Mouse (Mus musculus) embryonic facial prominence, embryonic 10.5 days (tissue): Measurements from ENCODE around the gene Elobl. TPM values are rescaled to one million over a fixed set of nuclear protein-coding genes. Genes with fewer than 3 reads are reported as not detected.
A peak's percentile ranks its signal among the peaks of the same experiment; 100 is the strongest.
"Not testable (repeated sequence)": the region's sequence is repeated elsewhere in the genome, so short reads cannot be mapped to it uniquely, and the experiment has no call there.

Experiments used
- DNase-seq: peaks from one replicate; pipeline ENCODE4 v3.0.0-alpha.2; 2017; ENCODE audit warnings: low spot score
- H3K27ac ChIP-seq: fragments of 300-500 bp; sonication (generic); replicated peaks from 2 replicates; pipeline ENCODE4 v1.5.1; 2016; ENCODE audit warnings: mild to moderate bottlenecking
- H3K27me3 ChIP-seq: fragments of 300-500 bp; sonication (generic); replicated peaks from 2 replicates; pipeline ENCODE4 v1.6.1; 2016; ENCODE audit warnings: low read depth, mild to moderate bottlenecking; ENCODE audit not compliant: poor library complexity, severe bottlenecking
- H3K36me3 ChIP-seq: fragments of 300-500 bp; sonication (generic); replicated peaks from 2 replicates; pipeline ENCODE4 v1.6.1; 2016; ENCODE audit warnings: mild to moderate bottlenecking, moderate library complexity
- H3K4me1 ChIP-seq: fragments of 300-500 bp; sonication (generic); 2 replicates; pipeline ENCODE4 v1.6.1; 2016
- H3K4me3 ChIP-seq: fragments of 300-500 bp; sonication (generic); 2 replicates; pipeline ENCODE4 v1.5.1; 2016; ENCODE audit warnings: mild to moderate bottlenecking, moderate library complexity
- H3K9me3 ChIP-seq: fragments of 300-500 bp; sonication (generic); 2 replicates; pipeline ENCODE4 v1.6.1; 2016; ENCODE audit warnings: mild to moderate bottlenecking
- WGBS: fragments of 180-500 bp; shearing (Covaris S2); methylation state at CpG from one replicate; pipeline ENCODE4 v1.1.7; 2016; 5-methylcytosine and 5-hydroxymethylcytosine counted together
- polyA plus RNA-seq: library from polyadenylated mRNA; unstranded; fragments of >200 nt; fragmentation: Nextera tagmentation; extraction: Ambion mirVana; gene quantifications from 2 replicates; pipeline ENCODE4 v1.2.1, GENCODE M21; 2016

Gene Elobl
- polyA plus RNA-seq, 1 experiment from 2014 or later: not detected

DNA sequence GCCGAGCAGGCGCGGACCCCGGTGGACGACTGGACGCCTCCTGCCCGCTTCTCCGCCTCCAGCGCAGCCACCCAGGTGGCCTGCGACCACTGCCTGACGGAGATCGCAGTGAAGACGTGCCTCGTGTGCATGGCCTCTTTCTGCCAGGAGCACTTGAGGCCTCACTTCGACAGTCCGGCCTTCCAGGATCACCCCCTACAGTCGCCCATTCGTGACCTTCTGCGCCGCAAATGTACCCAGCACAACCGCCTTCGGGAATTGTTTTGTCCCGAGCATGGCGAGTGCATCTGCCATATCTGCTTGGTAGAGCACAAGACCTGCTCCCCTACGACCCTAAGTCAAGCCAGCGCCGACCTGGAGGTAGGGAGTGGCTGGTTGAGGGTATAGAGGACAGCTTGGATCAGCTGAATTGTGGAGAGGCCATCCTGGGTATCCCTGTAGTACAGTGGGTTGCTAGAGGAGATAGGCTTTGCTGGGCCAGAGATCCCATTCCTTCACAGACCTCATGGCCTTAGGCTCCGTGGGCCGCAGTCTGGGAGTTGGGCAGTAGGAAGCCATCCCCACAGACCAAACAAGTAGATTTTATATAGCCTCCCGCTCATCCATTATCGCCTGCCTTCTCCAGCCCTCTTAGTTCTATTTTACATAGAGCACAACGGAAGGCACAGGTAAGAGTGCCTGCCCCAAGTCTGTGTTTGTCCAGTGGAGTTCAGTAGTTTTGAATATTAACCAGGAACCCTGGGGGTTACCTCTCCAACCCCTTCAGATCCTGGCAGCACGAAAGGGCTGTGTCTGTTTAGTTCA lies 33.2 kb upstream of the Elobl start:
- H3K27ac ChIP-seq: no peak overlapping the region; the same call in 1 of the 2 replicates
- no peak for DNase-seq
- H3K36me3 ChIP-seq: no peaks in the 10 kb centered on the region
- peaks cover 28% of the 10 kb centered on the region for H3K4me1 ChIP-seq
- H3K4me3 ChIP-seq: peak overlapping the region; percentile 58
- H3K27me3 ChIP-seq: peaks cover 39% of the 10 kb centered on the region
- 26% methylated on average over 33 of the region's 33 CpGs for WGBS
- H3K9me3 ChIP-seq: no peaks in the 10 kb centered on the region

DNA sequence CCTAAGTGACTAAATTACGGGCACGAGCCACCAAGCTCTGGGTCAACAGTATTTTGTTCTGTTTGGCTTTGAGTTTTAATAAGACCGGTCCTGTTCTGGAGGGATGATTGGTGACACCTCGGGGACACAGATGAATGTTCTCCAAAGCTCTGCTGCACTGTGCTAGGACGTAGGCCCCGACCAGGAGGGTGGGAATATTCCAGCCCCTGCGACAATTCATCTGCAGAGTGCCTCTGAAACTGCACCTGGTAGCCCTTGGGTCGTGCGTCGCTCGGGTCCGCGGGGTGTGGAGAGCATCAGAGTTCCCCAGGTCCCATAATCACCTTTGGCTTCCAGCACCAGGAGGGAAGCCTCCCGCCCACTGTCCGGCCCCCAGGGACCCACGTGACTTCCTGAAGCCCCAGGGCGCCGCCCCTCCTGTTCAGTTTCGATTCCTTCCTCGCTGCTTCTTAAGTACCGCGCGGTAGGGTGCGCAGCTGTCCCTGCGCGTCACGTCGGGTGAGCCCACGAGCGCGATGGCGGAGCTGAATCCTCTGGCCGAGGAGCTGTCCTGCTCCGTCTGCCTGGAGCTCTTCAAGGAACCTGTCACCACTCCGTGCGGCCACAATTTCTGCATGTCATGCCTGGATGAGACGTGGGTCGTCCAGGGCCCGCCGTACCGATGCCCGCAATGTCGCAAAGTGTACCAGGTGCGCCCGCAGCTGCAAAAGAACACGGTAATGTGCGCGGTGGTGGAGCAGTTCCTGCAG lies 32.4 kb upstream of the Elobl start, which contains the start of gene Trim25:
TSS of gene Trim25 (plus strand) at position 403 of the 749 bp plus-strand sequence.
- 3% methylated on average over 48 of the region's 48 CpGs for WGBS
- Histone ChIP-seq H3K27ac (no peak within 1 kb of the TSS; the same call in 1 of the 2 replicates), H3K27me3 (peaks cover 39% of the 10 kb centered on the region), H3K36me3 (no peaks in the 10 kb centered on the region), H3K9me3 (no peaks in the 10 kb centered on the region), H3K4me1 (peaks cover 28% of the 10 kb centered on the region), H3K4me3 (peak within 1 kb of the TSS; percentile 58)
- DNase-seq: peak; percentile 78

DNA sequence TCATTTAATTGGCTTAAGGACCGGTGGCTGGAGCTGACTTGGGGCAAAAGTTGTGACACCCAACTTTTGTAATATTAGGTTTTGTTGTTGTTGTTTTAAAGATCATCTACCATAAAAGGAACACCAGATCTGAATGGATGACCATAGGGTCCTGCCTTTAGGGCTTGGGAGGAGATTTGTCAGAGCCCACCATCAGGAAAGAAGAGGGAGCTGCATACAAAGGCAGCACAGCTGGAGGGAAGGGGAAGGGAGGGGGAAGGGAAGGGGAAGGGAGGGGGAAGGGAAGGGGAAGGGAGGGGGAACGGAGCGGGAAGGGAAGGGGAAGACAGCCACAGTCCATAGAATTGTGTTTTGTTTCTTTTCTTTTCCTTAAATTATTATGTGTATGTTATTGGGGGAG lies 31.7 kb upstream of the Elobl start:
- Histone ChIP-seq H3K4me1 (peaks cover 24% of the 10 kb centered on the region), H3K27me3 (peaks cover 39% of the 10 kb centered on the region), H3K27ac (no peak overlapping the region), H3K9me3 (no peaks in the 10 kb centered on the region), H3K36me3 (no peaks in the 10 kb centered on the region), H3K4me3 (peak overlapping the region; percentile 58; the same call in 1 of the 2 replicates)
- WGBS: 14% methylated on average over 3 of the region's 3 CpGs
- DNase-seq: no peak

DNA sequence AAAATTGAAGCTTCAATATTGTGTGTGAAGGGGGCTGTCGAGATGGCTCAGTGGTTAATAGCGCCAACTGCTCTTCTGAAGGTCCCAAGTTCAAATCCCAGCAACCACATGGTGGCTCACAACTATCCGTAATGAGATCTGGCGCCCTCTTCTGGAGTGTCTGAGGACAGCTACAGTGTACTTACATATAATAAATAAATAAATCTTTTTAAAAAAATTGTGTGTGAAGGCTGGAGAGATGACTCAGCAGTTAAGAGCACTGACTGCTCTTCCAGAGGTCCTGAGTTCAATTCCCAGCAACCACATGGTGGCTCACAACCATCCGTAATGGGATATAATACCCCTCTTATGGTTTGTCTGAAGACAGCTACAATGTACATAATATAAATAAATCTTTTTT lies 30.6 kb upstream of the Elobl start:
- H3K36me3 ChIP-seq, H3K4me3 ChIP-seq, H3K27ac ChIP-seq, DNase-seq, H3K9me3 ChIP-seq: not testable (repeated sequence)
- WGBS: 85% methylated on average over 5 of the region's 5 CpGs
- Histone ChIP-seq H3K4me1 (peaks cover 15% of the 10 kb centered on the region), H3K27me3 (peaks cover 39% of the 10 kb centered on the region)

DNA sequence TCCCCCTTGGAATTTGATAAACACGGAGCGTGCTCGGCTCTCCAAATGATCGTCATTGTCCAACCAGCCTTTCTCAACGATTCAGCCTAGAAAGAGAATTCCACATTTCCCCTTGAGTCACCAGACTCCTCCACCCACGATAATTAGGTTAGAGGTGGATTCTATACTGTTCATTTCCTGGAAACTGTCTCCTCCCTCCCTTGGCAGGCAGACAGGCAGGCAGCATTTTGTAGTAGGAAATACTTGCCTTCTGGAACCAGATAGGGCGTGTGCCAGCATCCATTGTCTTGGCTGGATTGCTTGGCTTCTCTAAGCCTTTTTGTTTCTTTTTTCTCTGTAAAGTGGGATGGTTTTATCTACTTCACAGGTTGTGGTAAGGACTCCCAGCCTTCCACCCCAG lies 29.7 kb upstream of the Elobl start:
- Histone ChIP-seq H3K27ac (no peak overlapping the region), H3K27me3 (peaks cover 38% of the 10 kb centered on the region), H3K4me1 (peaks cover 15% of the 10 kb centered on the region), H3K36me3 (peaks cover under 1% of the 10 kb centered on the region), H3K9me3 (no peaks in the 10 kb centered on the region), H3K4me3 (no peak overlapping the region)
- 75% methylated on average over 7 of the region's 7 CpGs for WGBS
- no peak for DNase-seq

DNA sequence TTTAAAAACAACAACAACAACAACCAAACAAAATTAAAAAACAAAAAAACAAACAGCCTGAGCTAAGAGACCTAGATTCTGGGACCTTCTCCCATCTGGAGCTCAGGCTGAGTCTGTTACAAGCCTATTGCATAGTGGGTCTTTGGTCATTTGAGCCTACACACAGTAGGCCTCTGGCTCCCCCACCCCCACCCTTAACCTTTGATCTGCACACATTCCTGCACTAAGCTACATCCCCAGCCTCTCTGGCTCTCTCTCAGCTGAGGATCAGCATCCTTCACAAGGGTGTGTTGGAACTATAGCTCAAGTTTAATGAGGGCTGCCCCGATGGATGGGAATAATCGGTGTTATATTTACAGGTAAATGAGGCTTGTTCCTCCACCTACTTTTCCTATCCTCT lies 28.9 kb upstream of the Elobl start:
- Histone ChIP-seq H3K4me3 (no peak overlapping the region), H3K4me1 (peaks cover 15% of the 10 kb centered on the region), H3K27ac (no peak overlapping the region), H3K36me3 (peaks cover 9% of the 10 kb centered on the region), H3K27me3 (peaks cover 29% of the 10 kb centered on the region), H3K9me3 (no peaks in the 10 kb centered on the region)
- 90% methylated on average over 2 of the region's 2 CpGs for WGBS
- DNase-seq: no peak

DNA sequence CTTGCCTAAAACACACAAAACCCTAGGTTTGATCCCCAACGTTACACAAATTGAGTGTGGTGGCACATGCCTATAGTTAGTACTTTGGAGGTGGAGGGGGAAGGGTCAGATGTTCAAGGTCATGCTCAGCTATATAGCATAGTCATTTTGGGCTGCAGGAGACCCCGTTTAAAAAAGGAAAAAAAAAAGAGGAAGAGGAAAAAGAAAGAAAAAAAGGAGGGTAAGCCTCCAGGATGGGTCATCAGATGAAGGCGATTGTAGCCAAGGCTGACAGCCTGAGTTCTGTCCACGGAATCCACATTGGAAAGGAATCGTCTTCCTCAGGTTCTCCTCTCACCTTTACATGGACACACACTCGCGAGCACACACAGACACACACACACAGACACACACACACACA lies 27.8 kb upstream of the Elobl start:
- DNase-seq: no peak
- 91% methylated on average over 7 of the region's 7 CpGs for WGBS
- Histone ChIP-seq H3K4me3 (no peak overlapping the region), H3K27me3 (peaks cover 18% of the 10 kb centered on the region), H3K4me1 (peaks cover 13% of the 10 kb centered on the region), H3K27ac (no peak overlapping the region), H3K36me3 (peaks cover 14% of the 10 kb centered on the region), H3K9me3 (no peaks in the 10 kb centered on the region)

DNA sequence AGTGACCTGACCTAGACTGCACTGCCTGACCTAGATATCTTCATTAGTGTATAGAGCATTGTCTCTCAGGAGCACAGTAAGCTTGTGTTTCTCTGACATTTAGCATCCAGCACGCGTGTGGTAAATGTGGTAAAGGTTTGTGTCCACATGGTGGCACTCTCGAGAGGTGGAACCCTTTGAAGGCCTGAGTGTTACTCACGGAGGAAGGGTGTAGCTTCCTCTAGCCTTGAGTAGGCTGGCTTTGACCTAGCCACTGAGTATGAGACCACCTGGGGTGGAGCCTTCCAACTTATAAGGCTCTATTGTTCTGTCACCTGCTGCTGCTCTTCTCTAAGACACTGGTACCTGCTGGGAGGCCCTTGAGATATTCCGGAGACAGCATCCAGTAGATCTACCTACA lies 26.9 kb upstream of the Elobl start:
- Histone ChIP-seq H3K27me3 (peaks cover 10% of the 10 kb centered on the region), H3K9me3 (no peaks in the 10 kb centered on the region), H3K4me3 (no peak overlapping the region), H3K4me1 (peaks cover 4% of the 10 kb centered on the region), H3K27ac (no peak overlapping the region), H3K36me3 (peaks cover 21% of the 10 kb centered on the region)
- peak; percentile 50 for DNase-seq
- WGBS: 15% methylated on average over 5 of the region's 5 CpGs

DNA sequence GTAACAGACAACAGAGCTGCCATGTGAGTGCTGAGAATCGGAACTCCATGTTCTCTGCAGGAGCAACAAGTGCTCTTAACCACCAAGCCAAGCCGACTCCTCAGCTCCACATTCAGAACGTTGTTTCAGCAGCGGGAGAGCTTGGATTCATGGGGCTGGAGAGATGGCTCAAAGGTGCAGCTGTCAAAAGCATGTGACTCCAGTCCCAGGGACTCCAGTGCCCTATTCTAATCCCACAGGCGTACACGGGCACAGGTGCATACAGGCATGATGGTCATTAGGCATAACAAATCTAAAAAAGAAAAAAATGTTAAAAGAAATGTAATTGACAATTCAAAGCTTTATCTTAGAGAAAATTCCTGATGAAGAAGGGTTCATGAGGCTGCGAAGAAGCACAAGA lies 26.5 kb upstream of the Elobl start:
- 58% methylated on average over 7 of the region's 7 CpGs for WGBS
- no peak overlapping the region for H3K4me3 ChIP-seq
- no peaks in the 10 kb centered on the region for H3K4me1 ChIP-seq

DNA sequence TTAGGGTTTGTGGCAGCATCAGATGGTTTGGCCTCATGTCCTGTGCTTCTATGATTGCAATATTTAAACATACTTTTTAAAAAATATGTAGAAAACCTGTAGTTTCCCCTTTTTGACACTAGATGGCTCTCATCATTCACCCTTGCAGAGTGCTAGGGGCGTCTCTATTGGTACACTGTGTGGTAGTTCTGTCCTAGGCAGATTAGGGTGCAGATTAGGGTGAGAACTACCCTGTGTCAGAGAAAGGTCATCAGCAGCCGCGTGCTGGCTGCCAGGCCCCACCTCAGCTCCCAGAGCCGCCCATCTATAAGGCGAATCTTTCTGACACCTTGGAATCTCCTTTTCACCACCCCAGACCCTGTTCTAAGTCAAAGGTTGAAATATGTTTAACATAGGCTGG lies 22.8 kb upstream of the Elobl start:
- DNase-seq: no peak
- WGBS: 78% methylated on average over 5 of the region's 5 CpGs
- H3K4me3 ChIP-seq: no peak overlapping the region
- peaks cover 59% of the 10 kb centered on the region for H3K36me3 ChIP-seq
- H3K9me3 ChIP-seq: no peaks in the 10 kb centered on the region
- no peaks in the 10 kb centered on the region for H3K27me3 ChIP-seq
- H3K4me1 ChIP-seq: no peaks in the 10 kb centered on the region
- H3K27ac ChIP-seq: no peak overlapping the region

More for the DNA sequence above, 26.5 kb upstream of the Elobl start:
- Histone ChIP-seq H3K36me3 (peaks cover 25% of the 10 kb centered on the region), H3K27ac (no peak overlapping the region), H3K27me3 (peaks cover 5% of the 10 kb centered on the region), H3K9me3 (no peaks in the 10 kb centered on the region)
- no peak for DNase-seq

DNA sequence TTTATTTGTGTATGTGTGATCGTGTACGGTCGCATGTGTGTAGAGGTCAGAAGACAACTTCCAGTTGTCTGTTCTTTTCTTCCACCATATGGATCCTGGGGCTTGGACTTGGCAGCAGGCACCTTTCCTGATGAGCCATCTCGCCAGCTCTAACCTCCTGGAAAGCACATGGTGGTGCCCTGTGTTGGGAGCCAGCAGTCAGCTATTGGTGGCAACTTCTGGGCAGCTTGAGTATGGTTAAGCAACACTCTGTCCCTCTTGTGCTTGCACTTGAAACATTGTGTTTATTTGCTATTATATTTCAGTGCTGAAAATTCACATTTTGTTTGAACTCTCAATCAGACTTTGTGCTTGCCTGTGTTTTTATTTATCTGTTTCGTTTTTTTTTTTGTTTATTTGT lies 22.2 kb upstream of the Elobl start:
- no peak for DNase-seq
- Histone ChIP-seq H3K4me3 (no peak overlapping the region), H3K36me3 (peaks cover 65% of the 10 kb centered on the region), H3K9me3 (no peaks in the 10 kb centered on the region), H3K27me3 (no peaks in the 10 kb centered on the region), H3K27ac (no peak overlapping the region), H3K4me1 (no peaks in the 10 kb centered on the region)
- 81% methylated on average over 5 of the region's 5 CpGs for WGBS

DNA sequence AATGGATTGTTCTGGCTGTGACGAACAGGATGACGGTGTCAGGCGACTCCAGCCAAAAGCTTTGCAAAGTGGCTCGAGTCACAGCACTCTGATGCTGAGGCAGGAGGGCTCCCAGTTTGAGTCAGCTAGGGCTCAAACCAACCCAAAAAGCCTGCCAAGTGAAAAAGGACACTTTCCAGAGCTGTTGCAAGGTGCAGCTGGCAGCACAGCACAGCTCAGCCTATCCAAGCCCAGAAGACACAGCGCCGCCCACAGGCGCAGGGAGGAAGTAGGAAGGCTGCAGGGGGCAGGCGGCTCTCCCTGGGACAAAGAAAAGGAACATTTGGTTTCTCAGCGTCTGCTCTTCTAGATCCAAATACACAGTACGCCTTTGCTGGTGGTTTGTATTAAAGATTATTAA lies 19.9 kb upstream of the Elobl start:
- Histone ChIP-seq H3K27ac (no peak overlapping the region), H3K4me1 (no peaks in the 10 kb centered on the region), H3K4me3 (no peak overlapping the region), H3K36me3 (peaks cover 87% of the 10 kb centered on the region), H3K9me3 (no peaks in the 10 kb centered on the region), H3K27me3 (no peaks in the 10 kb centered on the region)
- WGBS: 86% methylated on average over 10 of the region's 10 CpGs
- no peak for DNase-seq

DNA sequence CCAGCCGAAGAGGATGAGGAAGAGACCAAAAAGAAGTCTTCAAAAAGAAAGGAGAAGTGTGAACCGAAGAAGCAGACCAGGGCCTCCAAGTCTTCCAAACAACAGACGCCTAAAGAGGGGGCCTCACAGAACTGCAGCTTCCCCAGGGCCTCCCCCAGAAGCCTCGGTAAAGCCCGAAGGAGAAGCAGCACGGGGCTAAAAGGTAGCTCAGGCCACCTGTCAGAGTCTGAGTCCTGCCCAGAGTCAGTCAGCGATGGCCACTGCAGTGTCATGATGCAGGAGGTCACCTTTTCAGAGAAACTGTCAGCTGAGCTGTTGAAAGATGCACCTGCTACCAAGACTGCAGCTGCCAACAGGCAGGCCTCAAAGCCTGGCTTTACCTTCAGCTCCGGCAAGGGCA lies 14.6 kb upstream of the Elobl start:
- Histone ChIP-seq H3K4me1 (no peaks in the 10 kb centered on the region), H3K27ac (no peak overlapping the region), H3K27me3 (no peaks in the 10 kb centered on the region), H3K9me3 (no peaks in the 10 kb centered on the region), H3K4me3 (no peak overlapping the region), H3K36me3 (peaks cover 73% of the 10 kb centered on the region)
- no peak for DNase-seq
- WGBS: 93% methylated on average over 8 of the region's 8 CpGs
